Mouse (Mus musculus) adrenal gland, adult 18-20 months (tissue): ENCODE measurements around the gene C3. TPM values are rescaled to one million over a fixed set of nuclear protein-coding genes. Genes with fewer than 3 reads are reported as not detected.
A peak's percentile ranks its signal among the peaks of the same experiment; 100 is the strongest.

ENCODE experiments used
- DNase-seq, 2 experiments: peaks; one replicate each; pipeline ENCODE4 v3.0.0; 2021 to 2022; ENCODE audit warnings: low spot score in 2 of 2
- total RNA-seq, 2 experiments: library from RNA; stranded (reverse); gene quantifications; 1 replicate in 1 of 2; 2 replicates in 1 of 2; pipeline ENCODE4 v1.2.3; 2021

The C3 gene
- total RNA-seq, 2 experiments from 2014 or later = 184 to 696 TPM

DNA sequence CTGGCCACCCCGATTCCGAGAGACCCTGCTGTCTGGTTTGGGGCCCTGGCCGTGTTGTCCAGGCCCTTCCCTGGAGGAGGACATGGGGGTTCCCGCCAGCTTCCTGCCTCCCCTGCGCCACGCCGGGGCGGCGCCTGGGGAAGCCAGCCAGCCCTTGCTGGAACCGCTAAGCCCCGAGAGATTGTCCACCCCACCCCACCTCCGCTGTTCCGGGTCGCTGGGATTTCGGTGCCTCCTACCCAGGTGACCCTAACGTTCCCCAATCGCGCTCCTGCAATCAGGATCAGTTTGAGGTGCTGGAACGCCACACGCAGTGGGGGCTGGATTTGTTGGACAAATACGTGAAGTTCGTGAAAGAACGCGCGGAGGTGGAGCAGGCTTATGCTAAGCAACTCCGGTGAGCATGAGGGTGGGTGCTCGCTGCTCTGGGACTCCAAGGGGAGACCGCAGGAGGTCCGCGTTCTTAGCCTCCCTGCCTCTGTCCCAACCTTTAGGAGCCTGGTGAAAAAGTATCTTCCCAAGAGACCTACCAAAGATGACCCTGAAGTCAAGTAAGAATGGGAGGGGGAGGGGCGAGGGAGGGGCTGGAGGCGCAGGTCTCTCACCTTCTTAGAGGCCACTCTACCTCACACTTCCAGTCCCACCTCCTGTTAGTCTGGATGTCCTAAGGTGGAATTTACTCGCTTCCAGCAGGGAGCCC lies 22.7 kb upstream of the C3 start:
- DNase-seq = peak; percentile 52 to 64

DNA sequence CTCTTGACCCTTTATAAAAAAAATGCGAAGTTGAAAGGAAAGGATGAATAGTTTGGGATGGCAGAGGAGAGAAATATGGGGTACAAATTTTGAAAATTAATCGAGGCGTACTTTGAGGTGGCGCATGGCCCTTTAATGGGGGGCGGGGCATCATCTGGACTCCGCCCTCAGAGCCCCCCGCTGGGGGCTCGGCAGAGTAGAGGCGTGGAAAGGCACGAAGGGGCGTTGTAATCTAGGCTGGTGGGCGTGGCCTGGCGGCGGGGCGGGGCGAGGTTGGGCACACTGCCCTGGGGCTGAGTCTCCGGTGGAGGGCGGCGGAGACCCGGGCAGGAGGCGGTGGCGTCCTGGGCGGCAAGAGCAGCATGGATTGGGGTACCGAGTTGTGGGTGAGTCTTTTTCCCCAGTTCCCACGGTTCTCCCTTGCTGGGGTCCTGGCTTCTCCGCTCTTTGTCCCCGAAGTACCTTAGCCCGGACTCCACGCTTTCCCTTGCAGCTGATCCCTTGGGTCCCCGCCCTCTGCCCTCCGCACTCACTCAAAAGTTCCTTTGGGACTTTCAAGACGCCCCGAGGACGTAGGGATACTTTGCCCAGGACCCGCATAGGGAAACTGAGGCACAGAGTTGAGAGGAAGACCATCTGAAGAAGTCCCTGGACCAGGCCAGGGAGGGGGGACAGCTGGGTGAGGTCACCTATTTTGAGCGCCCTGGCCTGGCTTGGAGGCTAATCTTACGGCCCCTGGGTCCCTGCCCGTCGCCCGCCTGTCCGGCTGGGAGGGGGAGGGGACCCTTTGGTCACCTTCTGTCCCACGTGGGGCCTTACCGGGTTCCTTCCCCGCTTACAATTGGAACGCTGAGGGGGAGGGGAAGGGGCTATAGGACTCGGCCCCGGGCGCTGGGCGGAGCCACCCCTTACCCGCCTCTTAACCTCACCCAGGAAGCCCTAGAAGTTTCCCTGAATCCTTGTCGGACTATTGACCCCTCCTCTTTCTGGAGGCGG lies 21.5 kb upstream of the C3 start, which contains the start of gene Trip10:
TSS of gene Trip10 (plus strand) at position 270 of the 996 bp plus-strand sequence.
- DNase-seq = peak; percentile 99 to 100

DNA sequence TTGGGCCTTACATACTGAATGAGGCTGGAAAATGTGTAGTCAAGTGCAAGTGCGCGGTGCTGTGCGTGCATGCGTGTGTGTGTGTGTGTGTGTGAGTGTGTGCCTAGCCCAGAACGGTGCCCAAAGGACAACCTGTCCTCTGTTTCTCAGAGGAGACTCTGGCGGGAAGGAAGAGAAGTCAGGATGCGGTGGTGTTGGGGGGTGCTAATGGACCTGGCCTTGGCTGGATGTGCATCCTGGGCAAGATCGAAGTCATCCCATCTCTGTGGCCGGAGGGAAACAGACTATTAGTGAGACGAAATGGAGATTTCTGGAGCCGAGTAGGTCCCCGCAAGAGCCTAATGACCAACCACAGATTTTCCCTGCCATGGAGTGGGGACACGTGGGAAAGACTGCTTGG lies 20.8 kb upstream of the C3 start:
- no peak for DNase-seq

DNA sequence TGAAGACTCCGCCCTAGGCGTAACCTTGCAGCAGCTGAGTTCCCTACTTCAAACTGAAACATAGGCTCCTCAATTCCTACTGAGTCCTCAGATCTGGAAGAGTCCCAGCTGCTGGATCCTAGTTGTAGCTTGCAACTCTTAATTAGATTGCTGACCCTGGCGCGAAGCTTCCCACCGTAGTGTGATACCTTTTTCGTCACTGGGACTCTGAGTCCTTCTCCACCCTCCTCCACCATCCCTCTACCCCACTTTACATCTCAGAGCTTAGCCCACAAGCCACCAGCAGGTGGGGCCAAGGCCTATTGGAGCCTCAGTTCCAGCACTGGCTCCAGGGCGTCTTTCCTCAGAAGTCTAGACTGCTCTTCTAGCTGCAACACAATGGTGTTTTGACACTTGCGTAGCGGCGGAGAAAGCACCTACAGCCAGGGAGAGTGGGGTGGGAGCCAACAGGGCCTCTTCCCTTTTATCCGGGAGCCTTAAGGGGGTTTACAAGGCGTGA lies 20.3 kb upstream of the C3 start, which contains the start of gene Gpr108:
TSS of gene Gpr108 (minus strand) at position 246 of the 499 bp plus-strand sequence.
- peak; percentile 74 to 76 for DNase-seq

DNA sequence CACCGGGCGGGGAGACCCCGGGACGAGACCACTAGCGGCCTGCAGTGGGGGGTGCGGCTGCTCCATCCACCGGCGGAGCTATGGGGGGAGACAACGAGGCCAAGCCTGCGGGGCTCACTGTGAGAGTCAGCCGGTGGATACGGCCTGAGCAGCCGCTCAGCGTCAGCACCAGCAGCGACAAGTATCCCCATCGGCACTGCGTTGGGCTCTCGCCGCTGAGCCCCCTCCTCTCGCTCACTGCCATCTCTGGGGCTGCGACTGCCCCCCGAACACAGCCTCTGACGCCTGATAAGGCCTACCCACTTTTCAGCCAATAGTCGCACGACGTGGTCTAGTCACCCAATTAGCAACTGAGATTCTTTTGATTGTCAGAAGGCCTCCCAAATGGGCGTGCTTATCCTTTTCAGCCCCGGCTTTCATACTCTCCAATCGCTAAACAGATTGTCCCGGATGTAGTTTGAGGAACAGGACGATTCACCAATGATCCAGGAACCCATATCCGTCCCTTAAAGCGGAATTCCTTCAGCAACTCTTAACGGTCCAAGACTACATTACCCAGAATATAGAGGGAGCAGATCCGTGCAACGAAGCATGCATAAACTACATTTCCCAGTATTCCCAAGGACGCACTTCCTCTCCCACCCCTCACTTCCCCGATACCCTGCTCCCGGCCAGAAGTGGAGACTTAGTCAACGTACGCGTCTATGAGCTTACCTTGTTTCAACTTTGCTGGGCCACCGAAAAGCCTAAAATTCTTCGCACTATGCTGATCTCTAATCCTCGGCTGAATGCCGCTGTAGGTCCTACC lies 19.7 kb upstream of the C3 start:
- peak; percentile 67 to 79 for DNase-seq

DNA sequence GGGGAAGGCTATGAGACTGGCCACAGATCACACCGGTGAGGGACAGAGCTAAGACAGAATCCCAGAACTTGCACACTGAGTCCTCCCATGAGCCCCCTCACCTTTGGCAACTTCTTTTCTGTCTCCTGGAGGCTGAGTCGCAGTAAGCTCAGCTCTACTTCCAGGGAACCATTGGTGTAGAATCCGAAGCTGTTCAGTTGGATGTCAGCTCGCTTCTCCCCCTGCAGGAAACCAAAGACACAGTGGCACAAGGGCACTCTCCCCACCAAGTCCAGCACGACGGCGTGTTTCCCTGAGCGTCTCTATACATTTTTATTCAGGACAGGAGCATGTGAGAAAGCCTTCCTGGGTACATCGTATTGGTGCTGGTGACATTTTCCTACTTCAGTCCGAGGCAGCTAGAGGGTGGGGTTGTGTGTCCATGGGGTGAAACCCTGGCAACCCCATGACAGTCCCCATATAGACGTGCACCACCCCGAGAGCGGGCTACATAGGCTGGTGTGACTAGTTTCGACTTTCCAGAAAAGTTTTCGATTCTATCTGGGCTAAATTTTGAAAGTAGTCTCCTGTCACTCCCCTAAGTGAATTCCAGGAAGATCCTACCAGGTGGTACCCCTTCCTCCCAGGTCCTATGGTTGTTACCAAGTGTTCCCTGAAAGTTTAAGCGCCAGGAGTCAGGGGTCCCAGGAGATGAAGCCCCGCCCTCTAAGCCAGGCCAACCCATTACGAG lies 18.9 kb upstream of the C3 start:
- DNase-seq = no peak

DNA sequence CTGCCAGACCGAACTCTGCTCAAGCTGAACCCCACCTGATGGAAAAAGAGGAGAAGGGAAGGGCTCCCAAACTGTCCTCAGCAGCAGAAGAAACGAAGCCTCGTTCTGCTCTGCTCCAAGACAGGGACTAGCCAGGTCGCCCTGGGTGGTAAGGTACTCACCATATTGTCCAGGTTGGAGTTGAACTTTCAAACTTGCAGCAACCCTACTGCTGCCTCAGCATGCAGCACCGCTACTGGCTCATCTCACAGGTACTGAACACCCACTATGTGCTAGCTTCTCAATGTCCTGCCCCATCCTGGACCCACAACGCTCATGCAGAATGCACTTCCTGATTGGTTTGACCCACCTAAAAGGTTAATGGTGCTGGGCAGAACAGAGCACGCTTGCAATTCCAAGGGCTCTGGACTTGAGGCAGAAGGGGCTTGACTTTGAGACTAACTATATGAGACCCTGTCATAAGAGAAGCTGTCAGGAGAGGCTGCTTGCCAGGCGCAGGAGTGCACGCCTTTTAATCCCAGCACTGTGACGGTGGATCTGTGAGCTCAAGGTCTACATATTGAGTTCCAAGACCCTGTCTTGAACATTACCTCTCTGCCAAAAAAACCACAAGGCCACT lies 17.5 kb upstream of the C3 start:
- no peak for DNase-seq

DNA sequence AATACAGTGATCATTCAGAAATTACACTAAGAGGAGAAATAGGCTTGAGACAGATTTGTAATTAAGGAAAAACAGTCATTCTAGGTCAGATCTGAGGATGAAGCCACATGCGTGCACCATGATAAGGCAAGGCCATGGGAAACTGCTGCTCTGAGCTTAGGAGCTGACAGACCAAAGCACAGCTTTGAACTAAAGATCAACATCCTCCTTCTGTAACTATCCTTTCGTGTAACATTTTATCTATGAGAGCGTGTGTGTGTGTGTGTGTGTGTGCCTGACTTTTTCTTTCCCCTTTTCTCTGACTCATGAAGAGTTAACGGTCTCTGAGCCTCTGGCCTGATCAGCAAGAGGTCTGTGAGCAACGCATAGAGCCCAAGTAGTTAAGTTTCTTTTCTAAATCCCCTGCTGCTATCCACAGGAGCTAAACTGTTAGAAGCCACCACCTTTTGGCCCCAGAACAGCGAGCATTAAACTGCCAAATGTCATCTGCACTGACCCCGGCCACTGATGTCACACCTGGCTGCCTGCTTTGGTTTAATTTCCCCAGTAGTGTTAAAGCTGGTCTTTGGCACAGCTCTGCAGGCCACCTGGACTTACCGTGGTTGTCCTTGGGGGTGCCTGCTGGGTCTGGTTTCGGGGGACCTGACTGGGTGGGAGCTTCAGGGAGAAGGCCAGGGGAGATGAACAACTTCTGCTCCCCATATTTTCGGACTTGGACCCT lies 15.9 kb upstream of the C3 start:
- no peak for DNase-seq

DNA sequence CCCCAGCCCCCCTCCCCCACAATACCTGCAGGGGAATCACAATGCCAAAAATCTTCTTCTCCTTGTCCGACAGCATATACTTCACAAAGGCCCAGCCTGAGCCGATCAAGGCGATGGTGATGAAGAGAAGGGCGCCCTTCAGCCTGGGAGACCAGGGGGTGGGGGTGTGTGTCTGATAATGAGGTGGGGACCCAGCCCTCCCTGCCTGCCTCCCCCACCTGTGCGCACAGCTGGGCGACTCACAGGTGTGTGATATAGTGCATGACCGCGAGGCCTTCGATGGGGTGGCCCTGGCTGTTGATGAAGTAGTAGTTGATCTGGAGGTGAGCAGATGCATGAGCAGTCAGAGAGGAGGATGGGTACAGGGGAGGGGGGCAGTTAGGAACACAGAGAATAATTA lies 9.2 kb upstream of the C3 start:
- DNase-seq = no peak

DNA sequence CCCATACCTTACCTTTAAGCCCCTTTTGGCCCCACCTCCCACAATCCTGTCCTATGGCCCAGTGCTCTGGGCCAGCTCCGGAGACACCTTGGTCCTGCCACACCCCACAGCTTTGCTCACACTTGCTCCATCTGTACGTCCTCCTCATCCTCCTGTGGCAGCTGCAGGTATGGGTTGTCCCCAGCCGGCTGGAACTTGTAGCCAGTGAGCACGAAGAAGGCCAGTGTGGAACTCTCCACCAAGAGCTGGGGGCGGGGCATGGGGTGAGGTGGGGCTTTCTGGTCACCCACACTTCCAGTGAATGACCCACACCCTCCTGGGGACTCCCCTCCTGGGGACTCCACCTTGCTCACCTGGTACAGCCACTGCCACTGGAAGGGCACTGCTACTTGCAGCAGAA lies 7.9 kb upstream of the C3 start:
- DNase-seq = no peak

DNA sequence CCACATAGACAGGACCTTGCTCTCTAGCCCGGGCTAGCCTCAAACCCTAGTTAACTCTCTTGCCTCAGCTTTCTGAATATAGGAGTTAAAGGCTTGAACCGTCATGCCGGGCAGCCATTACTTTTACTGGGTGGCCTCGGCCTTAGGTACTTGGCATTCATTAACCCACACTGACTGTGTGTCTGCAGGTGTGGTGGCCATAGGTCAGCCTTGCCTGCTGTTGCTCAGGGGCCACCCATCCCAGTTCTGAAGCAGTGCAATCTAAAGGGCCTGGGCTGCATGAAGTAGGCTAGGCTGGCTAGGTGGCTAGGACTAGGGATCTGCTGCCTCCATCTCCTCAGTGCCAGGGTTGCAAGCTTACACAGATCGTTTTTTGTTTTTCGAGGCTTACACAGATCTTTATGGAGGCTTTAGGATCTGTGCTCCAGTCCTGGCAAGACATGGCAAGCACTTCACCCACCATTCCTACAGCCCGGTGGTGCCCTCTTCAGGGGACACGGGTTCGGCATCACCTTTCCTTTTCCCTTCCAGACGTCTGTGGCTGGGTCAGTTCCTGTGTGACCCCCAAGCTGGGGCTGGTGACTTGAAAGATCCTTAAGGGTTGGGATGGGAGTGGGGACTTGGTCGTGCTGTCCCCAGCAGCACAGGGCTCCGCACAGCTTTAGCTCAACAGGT lies 6.5 kb upstream of the C3 start:
- no peak for DNase-seq

DNA sequence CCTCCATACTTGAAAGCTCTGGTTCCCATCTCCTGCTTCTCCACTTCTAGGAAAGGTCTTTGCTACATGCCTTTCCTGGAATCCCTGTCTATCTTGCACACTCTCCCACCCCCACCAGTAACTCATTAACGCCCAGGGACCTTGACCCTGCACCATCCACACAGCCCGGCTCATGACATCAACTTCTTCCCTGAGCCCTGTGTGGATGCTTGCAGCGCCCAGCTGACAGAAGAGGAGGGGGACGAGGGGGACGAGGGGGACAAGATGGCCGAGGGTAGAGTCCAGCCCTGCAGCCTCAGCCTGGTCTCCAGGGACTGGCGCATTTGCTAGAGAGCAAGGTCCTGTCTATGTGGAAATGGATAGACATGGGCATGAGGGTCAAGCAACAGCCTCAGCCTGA lies 5.1 kb upstream of the C3 start:
- no peak for DNase-seq

DNA sequence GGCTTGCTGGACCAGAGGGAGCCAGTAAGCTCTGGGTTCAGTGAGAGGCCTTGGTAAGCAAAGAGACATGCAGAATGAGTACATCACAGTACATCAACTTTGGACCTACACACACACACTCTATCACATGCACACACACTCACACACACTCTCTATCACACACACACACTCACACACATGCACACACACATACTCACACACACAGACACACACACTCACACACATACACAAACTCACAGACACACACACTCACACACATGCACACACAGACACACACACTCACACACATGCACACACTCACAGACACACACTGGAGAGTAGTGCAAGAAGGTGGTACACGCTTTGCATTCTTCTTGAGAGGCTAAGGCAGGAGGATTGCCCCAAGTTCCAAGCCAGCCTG lies 4.3 kb upstream of the C3 start:
- DNase-seq = no peak

DNA sequence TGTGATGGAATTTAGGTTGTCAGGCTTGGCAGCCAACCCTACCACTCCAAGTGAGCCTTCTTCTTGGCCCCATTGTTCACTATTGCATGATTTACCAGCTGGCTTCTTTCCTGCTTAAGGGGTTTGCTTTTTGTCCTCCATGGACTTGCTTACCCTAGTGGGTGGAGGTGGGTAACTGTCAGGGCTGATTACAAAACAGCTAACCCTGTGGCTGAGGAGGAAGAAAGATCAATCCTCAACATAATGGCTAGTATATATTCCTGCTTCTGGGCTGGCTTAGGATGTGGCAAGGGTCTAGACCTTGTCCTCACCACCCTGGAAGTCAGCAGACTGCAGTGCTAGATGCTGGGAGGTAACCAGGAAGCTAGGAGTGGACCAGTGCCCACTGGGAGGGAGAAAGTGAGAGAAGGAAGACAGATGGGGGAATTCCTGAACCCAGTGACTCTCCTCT lies 3.4 kb upstream of the C3 start:
- no peak for DNase-seq

DNA sequence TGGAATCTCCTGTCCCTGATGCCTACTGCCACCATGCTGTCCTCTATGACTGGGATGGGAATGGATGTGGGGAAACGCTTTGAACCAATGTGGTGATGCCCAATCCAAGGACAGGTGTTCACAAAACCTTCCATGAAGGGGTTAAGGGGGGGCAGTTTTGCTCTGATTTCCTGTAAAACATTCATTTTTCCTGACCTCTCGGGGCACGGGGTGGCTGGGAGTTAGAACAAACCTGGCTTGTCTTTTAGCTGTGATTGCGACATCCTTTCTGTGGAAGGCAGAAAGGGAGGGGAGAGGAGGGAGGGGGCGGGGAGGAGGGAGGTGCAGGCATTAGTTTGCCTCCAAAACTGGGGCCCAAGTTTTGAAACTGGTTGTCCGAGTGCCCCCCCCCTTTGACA lies 2.8 kb upstream of the C3 start:
- DNase-seq = no peak

DNA sequence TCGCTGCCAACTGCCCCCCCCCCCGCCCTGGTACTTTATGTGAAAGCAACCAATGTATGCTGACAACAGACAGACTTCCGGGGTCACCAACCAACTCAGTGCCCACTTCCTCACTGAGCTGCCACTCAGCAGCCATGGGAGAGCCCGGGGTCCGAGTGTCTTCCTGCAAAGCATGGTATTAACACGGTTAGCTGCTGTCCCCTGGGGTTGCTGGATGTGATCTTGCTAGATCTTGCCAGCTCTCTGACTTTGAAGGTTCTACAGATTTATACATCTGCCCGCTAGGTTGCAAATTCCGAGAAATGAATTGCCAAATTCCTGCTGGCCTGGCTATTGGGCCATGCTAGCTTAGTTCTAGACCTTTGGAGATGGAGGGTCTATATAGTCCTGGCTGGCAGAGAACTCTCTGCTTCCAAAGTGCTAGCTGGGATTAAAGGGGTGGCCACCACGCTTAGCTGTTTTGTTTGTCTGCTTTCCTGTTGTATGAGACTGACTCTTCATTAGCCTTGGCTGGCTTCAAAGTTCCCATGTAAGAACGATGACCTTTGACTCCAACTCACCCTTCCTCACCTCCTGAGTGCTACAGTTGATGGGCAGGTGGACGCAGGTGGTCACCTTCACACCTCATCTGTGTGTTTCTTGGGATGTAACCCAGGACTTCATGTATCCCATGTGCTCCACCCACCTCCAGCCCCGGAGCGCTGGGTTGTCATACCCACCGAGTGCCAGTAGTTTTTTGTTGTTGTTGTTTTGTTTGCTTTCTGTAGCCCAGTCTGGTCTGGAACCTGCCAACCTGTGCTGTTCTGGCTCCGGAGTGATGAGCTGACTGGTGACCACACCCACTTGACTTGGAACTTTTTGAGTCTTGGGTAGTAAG lies 2.2 kb upstream of the C3 start:
- DNase-seq = no peak

DNA sequence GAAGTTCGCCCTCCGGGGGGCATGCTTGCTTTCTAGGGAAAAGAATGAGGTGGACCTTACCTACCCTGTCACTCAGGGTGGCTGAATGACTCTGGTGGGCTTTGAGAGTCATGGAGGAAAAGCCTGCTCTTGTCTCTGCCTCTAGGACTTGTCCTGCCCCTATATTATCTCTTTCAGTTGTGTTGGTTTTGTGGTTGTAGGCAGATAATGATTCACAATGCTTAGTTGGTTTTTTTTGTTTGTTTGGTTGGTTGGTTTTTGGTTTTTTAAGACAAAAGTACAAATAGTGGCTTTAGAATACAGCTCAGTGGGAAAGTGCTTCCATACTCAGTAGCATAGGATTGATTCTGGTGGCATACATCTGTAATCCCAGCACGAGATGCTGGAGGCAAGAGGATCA lies 937 bp upstream of the C3 start:
- no peak for DNase-seq

DNA sequence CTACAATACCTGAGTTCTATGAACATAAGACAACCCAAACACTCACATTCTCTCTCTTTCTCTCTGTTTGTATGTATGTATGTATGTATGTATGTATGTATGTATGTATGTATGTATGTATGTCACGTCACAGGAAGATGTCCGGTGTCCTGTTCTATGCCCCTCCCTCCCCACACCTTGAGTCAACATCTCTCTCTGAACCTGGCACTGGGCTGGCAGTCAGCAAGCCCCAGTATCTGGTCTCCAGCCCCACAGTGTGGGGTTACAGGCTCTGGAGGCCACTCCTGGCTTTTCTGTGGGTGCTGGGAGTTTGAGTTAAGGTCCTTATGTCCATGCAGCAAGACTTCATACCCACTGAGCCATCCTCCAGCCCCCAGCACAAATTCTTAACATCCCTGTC lies 468 bp downstream of the C3 start:
- DNase-seq = no peak
